ENCODE assay signal across 17 mouse cellular contexts in genomic region chr11:117336081-117336788, GRCm38 (mm10).
DNase-seq lines count a peak whose midpoint lies in the region; ATAC-seq and TF ChIP-seq lines count a peak whose summit lies in the region.
"Had no signal": no experiment of that assay in that cellular context is flagged by ENCODE, and none has a peak within 500 bp of the region (broad histone marks: within the 10 kb centered on the region; RNA-seq: fewer than 3 reads in every experiment).

No protein-coding gene starts in this region.

- H3K27ac ChIP-seq in liver, embryonic 16.5 days (ENCODE audit: low read length), result peak overlapping the region; percentile 79
- H3K27ac ChIP-seq: hindbrain, embryonic 14.5 days; kidney, postnatal 0 days had no signal

- no peak overlapping the region for H3K4me2 ChIP-seq in liver, embryonic 16.5 days (ENCODE audit: low read depth, low read length)
- H3K4me2 ChIP-seq: embryonic facial prominence, embryonic 15.5 days; heart, embryonic 12.5 days; hindbrain, embryonic 14.5 days; midbrain, embryonic 11.5 days had no signal

- peaks cover 96% of the 10 kb centered on the region for H3K4me1 ChIP-seq in G1E (ENCODE audit: insufficient read depth, low read depth, low read length)
- peaks cover 81% of the 10 kb centered on the region for H3K4me1 ChIP-seq in liver, embryonic 16.5 days (ENCODE audit: control insufficient read depth, low read depth, low read length)

- H3K36me3 ChIP-seq in G1E (replicated peaks), result peaks cover 65% of the 10 kb centered on the region
- H3K36me3 ChIP-seq in liver, embryonic 16.5 days (ENCODE audit: control insufficient read depth, insufficient read depth), result no peaks in the 10 kb centered on the region
- H3K36me3 ChIP-seq: embryonic facial prominence, embryonic 15.5 days; heart, embryonic 12.5 days had no signal

- H3K9me3 ChIP-seq in G1E (replicated peaks), result no peaks in the 10 kb centered on the region
- no peaks in the 10 kb centered on the region for H3K9me3 ChIP-seq in liver, embryonic 16.5 days (replicated peaks; ENCODE audit: control insufficient read depth, low read length)
- H3K9me3 ChIP-seq: embryonic facial prominence, embryonic 15.5 days; heart, embryonic 12.5 days had no signal

- H3K4me3 ChIP-seq in G1E (ENCODE audit: low read depth, low read length), result peak overlapping the region; percentile 28; the same call in 1 of the 2 replicates
- no peak overlapping the region for H3K4me3 ChIP-seq in liver, embryonic 16.5 days (ENCODE audit: low read depth, low read length)
- H3K4me3 ChIP-seq: embryonic facial prominence, embryonic 15.5 days; heart, embryonic 12.5 days had no signal

- 35% methylated on average over 7 of the region's 7 CpGs for WGBS in liver, embryonic 16.5 days (ENCODE audit: insufficient replicate concordance)

- H3K27me3 ChIP-seq in G1E (ENCODE audit: insufficient read depth, low read length), result no peaks in the 10 kb centered on the region
- no peaks in the 10 kb centered on the region for H3K27me3 ChIP-seq in liver, embryonic 16.5 days (ENCODE audit: control insufficient read depth, insufficient read depth, low read depth, low read length)
- H3K27me3 ChIP-seq: CH12.LX; embryonic facial prominence, embryonic 15.5 days; heart, embryonic 12.5 days had no signal

- H3K9ac ChIP-seq in liver, embryonic 16.5 days (ENCODE audit: low read depth, low read length), result no peak overlapping the region
- H3K9ac ChIP-seq: embryonic facial prominence, embryonic 15.5 days; heart, embryonic 12.5 days; hindbrain, embryonic 14.5 days had no signal

- TF ChIP-seq CTCF in G1E (IDR thresholded peaks at IDR 0.05; ENCODE audit: low read depth, low read length), result no peak

- peak; percentile 37 for ATAC-seq in G1E (ENCODE audit: extremely low read depth, insufficient number of reproducible peaks, low FRiP score, poor library complexity, severe bottlenecking)
- peak; percentile 10 for ATAC-seq in liver, embryonic 16.5 days (ENCODE audit: low read depth)

- peak; percentile 59 for DNase-seq in adrenal gland, postnatal 14 days
- no peak for DNase-seq in adrenal gland, postnatal 4 days (ENCODE audit: low spot score in 2 of 2)
- DNase-seq in G1E (ENCODE audit: low spot score) (no peak), liver (peak; percentile 41)
- no peak for DNase-seq in frontal cortex, postnatal 25 days (ENCODE audit: low spot score in 2 of 2)
- no peak for DNase-seq in ovary, postnatal 10 days (ENCODE audit: low spot score)
- DNase-seq: adrenal gland, postnatal 10 days; cerebellum, adult 18-20 months; cerebellum, postnatal 25 days; lung, postnatal 10 days had no signal

Comparison
In these comparisons a context has a peak if more than half of its experiments do, and no peak if none do; other contexts are left out.
1. DNase-seq: peak in adrenal gland, postnatal 14 days (single experiment) and liver (single experiment); none in adrenal gland, postnatal 4 days (0 of 2), G1E (single experiment), frontal cortex, postnatal 25 days (0 of 2) and ovary, postnatal 10 days (single experiment).